Mouse (Mus musculus) cortical plate, adult 2 months (tissue): ENCODE measurements around the gene 4930524J08Rik.

Experiments
- CTCF ChIP-seq: fragments of 200-500 bp; IDR thresholded peaks from 2 replicates; pipeline ENCODE4 v1.5.1; 2011; ENCODE audit warnings: mild to moderate bottlenecking, control low read depth, low read length; ENCODE audit not compliant: insufficient read depth; ENCODE audit errors: extremely low read depth
- POLR2A ChIP-seq: fragments of 200-500 bp; IDR thresholded peaks from 2 replicates; pipeline ENCODE4 v1.6.1; 2011; ENCODE audit warnings: mild to moderate bottlenecking, low read length, control low read depth; ENCODE audit not compliant: insufficient read depth; ENCODE audit errors: extremely low read depth

DNA sequence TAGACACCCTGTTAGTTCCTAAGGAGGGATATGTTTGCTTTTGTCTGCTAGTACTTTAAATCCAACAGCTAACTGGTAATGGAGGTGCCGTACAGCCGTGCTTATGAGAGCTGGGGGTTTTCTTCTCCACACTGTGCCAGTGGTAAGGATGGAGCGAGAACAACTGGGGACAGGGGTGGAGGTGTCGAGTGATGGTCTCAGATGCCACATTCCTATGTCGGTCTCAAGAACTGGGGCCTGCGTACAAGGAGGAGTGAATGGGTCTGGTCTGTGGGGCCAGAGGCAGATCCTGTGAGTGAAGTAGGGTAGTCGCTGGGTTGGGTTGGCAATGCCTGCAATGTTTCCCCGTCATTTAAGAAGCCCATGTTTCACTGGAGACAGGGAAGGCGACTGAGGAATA lies 33.7 kb downstream of the 4930524J08Rik start:
- TF ChIP-seq CTCF (no peak), POLR2A (no peak)
